Mouse (Mus musculus): ENCODE data around the gene Eif4g3.

Gene Eif4g3

DNA sequence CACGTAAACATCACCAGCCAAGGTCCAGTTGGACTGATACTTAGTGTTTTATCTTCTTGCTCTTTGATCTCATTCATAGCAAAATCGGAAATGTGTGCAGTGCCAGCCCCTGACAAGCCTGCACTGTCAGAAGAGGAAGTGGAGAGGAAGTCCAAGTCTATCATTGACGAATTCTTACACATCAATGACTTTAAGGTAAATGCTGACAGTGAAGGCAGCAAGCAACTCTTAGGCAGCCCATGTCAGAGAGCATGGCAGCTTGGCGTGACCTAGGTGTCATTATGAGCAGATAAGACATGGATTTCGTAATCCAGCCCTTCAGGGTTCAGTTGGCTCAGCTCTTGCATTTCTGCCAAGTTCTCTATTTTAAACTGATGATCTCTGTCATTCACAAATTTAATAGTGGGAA is 191.8 kb downstream of the Eif4g3 start:
- H3K36me3 ChIP-seq (ENCODE audit: insufficient read depth, low read length) = peaks cover 81% of the 10 kb centered on the region
- no peaks in the 10 kb centered on the region for H3K9me3 ChIP-seq (ENCODE audit: low read length)
- no peaks in the 10 kb centered on the region for H3K27me3 ChIP-seq (ENCODE audit: insufficient read depth, low read length)
- H3K4me1 ChIP-seq (replicated peaks; ENCODE audit: low read depth, low read length) = no peaks in the 10 kb centered on the region
- TF ChIP-seq POU5F1 (IDR thresholded peaks at IDR 0.05; ENCODE audit: borderline replicate concordance, low read length) (no peak), CTCF (conservative IDR thresholded peaks at IDR 0.05; ENCODE audit: low read length) (no peak), NANOG (IDR thresholded peaks at IDR 0.05; ENCODE audit: borderline replicate concordance, low read length) (no peak)
- H3K4me3 ChIP-seq (replicated peaks; ENCODE audit: low read length) = no peak overlapping the region

DNA sequence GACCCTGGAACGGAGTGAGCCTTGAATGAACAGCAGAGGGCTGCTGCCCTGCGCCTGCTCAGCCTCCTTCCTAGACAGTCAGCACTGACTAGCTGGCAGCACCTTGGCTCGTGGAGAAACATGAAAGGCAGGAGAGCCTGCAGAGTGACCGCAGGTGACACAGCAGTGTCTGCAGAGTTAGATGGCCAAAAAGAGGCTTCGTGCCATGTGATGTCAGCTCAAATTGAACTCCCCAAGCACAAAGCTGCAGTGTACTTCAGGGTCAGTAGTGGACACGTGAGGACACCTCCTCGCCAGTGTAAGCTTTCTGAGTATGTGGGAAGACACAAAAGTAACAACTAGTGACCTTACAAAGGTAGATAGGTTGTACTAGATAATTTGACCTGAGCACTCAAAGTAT is 193.1 kb downstream of the Eif4g3 start:
- TF ChIP-seq NANOG (IDR thresholded peaks at IDR 0.05; ENCODE audit: borderline replicate concordance, low read length) (no peak), CTCF (conservative IDR thresholded peaks at IDR 0.05; ENCODE audit: low read length) (no peak), POU5F1 (IDR thresholded peaks at IDR 0.05; ENCODE audit: borderline replicate concordance, low read length) (no peak)
- H3K36me3 ChIP-seq (ENCODE audit: insufficient read depth, low read length) = peaks cover 76% of the 10 kb centered on the region
- no peaks in the 10 kb centered on the region for H3K27me3 ChIP-seq (ENCODE audit: insufficient read depth, low read length)
- H3K9me3 ChIP-seq (ENCODE audit: low read length) = no peaks in the 10 kb centered on the region
- no peak overlapping the region for H3K4me3 ChIP-seq (replicated peaks; ENCODE audit: low read length)
- H3K4me1 ChIP-seq (replicated peaks; ENCODE audit: low read depth, low read length) = no peaks in the 10 kb centered on the region

DNA sequence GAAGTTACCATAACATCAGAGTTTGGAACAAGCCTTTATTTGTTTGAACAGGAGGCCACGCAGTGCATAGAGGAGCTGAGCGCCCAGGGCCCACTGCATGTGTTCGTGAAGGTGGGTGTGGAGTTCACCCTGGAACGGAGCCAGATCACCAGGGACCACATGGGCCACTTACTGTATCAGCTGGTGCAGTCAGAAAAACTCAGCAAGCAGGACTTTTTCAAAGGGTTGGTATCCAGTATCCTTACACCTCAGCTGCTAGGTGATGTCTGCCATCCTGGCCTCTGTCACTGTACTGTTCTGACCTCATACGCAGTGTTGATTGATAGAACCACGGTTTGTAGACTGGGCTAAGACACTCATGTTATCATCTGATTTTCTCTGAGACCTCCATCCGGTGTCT is 195.2 kb downstream of the Eif4g3 start:
- TF ChIP-seq POU5F1 (IDR thresholded peaks at IDR 0.05; ENCODE audit: borderline replicate concordance, low read length) = no peak
- TF ChIP-seq CTCF (conservative IDR thresholded peaks at IDR 0.05; ENCODE audit: low read length) = no peak
- TF ChIP-seq NANOG (IDR thresholded peaks at IDR 0.05; ENCODE audit: borderline replicate concordance, low read length) = no peak
- Histone ChIP-seq H3K4me1 (replicated peaks; ENCODE audit: low read depth, low read length) (no peaks in the 10 kb centered on the region), H3K27me3 (ENCODE audit: insufficient read depth, low read length) (no peaks in the 10 kb centered on the region), H3K4me3 (replicated peaks; ENCODE audit: low read length) (no peak overlapping the region), H3K9me3 (ENCODE audit: low read length) (no peaks in the 10 kb centered on the region), H3K36me3 (ENCODE audit: insufficient read depth, low read length) (peaks cover 75% of the 10 kb centered on the region)

DNA sequence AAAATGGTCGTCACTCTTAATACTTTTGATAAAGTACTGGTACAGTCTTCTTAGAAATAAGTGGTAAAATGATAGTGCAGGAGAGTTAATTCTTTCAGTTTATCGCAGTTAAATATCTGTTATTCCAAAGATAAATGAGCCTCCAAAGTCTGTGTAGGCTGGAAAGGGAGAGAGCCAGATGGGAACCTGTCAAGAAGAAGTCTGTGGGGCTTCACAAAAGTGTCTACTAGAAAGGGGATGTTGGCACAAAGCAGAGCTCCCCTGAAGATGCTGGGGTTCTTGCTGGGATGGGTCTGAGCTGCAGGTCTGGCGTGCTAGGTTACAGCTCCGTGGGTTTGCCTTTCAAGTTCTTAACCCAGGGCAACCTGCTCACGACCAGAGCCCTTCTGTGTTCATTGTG is 199.7 kb downstream of the Eif4g3 start:
- Histone ChIP-seq H3K27me3 (ENCODE audit: insufficient read depth, low read length) (no peaks in the 10 kb centered on the region), H3K4me3 (replicated peaks; ENCODE audit: low read length) (no peak overlapping the region), H3K36me3 (ENCODE audit: insufficient read depth, low read length) (peaks cover 79% of the 10 kb centered on the region), H3K4me1 (replicated peaks; ENCODE audit: low read depth, low read length) (no peaks in the 10 kb centered on the region), H3K9me3 (ENCODE audit: low read length) (no peaks in the 10 kb centered on the region)
- TF ChIP-seq CTCF (conservative IDR thresholded peaks at IDR 0.05; ENCODE audit: low read length) = no peak
- TF ChIP-seq POU5F1 (IDR thresholded peaks at IDR 0.05; ENCODE audit: borderline replicate concordance, low read length) = no peak
- no peak for TF ChIP-seq NANOG (IDR thresholded peaks at IDR 0.05; ENCODE audit: borderline replicate concordance, low read length)

DNA sequence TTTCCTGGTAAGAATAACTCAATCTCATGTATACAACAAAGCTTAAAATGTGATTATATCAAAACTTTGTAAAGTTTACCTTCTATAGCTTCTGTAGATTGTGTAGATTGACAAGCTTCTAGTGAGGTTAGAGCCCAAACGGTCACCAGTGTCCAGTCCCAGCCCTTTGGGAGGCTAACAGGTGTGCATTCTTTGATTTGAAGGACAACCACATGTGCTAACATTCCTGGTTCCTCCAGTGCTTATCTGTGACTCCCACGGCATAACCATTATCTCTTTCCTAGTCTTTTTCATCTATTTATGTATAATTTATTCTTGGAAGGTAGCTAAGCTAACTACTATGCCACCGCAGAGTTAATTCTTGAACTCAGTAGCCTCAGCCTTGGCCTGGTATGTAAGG is 207.9 kb downstream of the Eif4g3 start:
- no peaks in the 10 kb centered on the region for H3K27me3 ChIP-seq (ENCODE audit: insufficient read depth, low read length)
- H3K4me3 ChIP-seq (replicated peaks; ENCODE audit: low read length) = no peak overlapping the region
- peaks cover 2% of the 10 kb centered on the region; the same call in 1 of the 2 replicates for H3K4me1 ChIP-seq (replicated peaks; ENCODE audit: low read depth, low read length)
- no peaks in the 10 kb centered on the region for H3K9me3 ChIP-seq (ENCODE audit: low read length)
- no peak for TF ChIP-seq CTCF (conservative IDR thresholded peaks at IDR 0.05; ENCODE audit: low read length)
- TF ChIP-seq NANOG (IDR thresholded peaks at IDR 0.05; ENCODE audit: borderline replicate concordance, low read length) = no peak
- peaks cover 59% of the 10 kb centered on the region for H3K36me3 ChIP-seq (ENCODE audit: insufficient read depth, low read length)

DNA sequence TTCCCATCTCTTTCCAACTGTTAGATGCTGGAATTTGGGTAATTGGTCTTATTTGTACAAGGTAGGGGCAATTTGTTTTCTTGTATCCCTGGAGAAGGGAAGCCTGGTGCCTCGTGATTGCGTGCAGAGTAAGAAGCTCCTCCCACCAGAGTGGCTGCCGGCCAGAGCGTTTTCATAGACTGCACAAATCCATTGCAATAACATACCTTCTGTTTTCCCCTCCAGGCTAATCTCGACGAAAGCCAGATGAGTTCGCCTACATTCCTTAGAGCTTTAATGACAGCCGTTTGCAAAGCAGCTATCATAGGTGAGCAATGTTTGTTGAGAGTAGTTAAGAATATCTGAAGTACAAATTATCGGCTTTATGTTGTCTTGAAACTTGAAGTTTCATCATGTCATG is 208.9 kb downstream of the Eif4g3 start:
- TF ChIP-seq POU5F1 (IDR thresholded peaks at IDR 0.05; ENCODE audit: borderline replicate concordance, low read length) (no peak), NANOG (IDR thresholded peaks at IDR 0.05; ENCODE audit: borderline replicate concordance, low read length) (no peak), CTCF (conservative IDR thresholded peaks at IDR 0.05; ENCODE audit: low read length) (no peak)
- H3K9me3 ChIP-seq (ENCODE audit: low read length) = no peaks in the 10 kb centered on the region
- H3K4me1 ChIP-seq (replicated peaks; ENCODE audit: low read depth, low read length) = peaks cover 4% of the 10 kb centered on the region; the same call in 1 of the 2 replicates
- H3K36me3 ChIP-seq (ENCODE audit: insufficient read depth, low read length) = peaks cover 50% of the 10 kb centered on the region
- no peak overlapping the region for H3K4me3 ChIP-seq (replicated peaks; ENCODE audit: low read length)
- H3K27me3 ChIP-seq (ENCODE audit: insufficient read depth, low read length) = no peaks in the 10 kb centered on the region

DNA sequence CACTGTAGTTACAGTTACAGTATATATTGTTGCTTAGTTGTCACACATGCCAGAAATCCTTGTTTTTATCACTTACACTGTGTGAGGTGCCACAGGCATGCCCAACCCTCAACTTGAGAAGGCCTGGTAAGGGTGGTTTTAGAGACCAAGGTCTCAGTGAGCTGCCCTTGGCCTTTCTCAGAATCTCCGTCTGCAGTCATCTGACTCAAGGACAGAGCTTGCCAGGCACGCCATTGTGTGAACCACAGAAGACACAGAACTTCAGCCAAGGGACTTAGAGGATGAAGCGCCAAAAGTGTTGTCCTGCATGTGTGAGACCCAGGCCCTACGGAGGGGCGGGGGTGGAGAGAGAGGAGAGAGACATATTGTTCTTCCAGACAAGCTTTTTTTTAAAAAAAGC is 217.3 kb downstream of the Eif4g3 start:
- TF ChIP-seq NANOG (IDR thresholded peaks at IDR 0.05; ENCODE audit: borderline replicate concordance, low read length) = no peak
- TF ChIP-seq CTCF (conservative IDR thresholded peaks at IDR 0.05; ENCODE audit: low read length) = no peak
- no peak for TF ChIP-seq POU5F1 (IDR thresholded peaks at IDR 0.05; ENCODE audit: borderline replicate concordance, low read length)
- no peak overlapping the region for H3K4me3 ChIP-seq (replicated peaks; ENCODE audit: low read length)
- no peaks in the 10 kb centered on the region for H3K27me3 ChIP-seq (ENCODE audit: insufficient read depth, low read length)
- H3K36me3 ChIP-seq (ENCODE audit: insufficient read depth, low read length) = no peaks in the 10 kb centered on the region; the same call in 1 of the 2 replicates
- peaks cover 5% of the 10 kb centered on the region; the same call in 1 of the 2 replicates for H3K4me1 ChIP-seq (replicated peaks; ENCODE audit: low read depth, low read length)
- H3K9me3 ChIP-seq (ENCODE audit: low read length) = no peaks in the 10 kb centered on the region

DNA sequence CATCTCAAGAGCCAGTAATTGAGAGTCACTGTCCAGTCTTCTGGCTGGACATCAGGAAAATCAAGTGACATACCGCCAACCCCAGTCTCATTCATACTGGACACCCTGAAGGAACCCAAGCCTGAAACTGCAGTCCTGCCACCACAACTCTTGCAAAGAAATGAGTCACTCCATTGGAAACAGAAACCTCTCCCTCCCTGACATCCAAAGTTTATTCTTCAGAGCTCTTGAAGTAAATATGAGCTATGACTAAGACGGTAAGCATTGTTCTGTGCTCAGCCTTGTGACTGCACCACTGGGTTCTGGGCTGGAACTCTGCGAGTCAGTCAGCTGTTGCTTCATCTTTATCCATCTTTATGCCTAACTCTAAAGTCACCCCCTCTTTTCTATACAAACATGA is 221.0 kb downstream of the Eif4g3 start:
- no peak overlapping the region for H3K4me3 ChIP-seq (replicated peaks; ENCODE audit: low read length)
- H3K36me3 ChIP-seq (ENCODE audit: insufficient read depth, low read length) = peaks cover 10% of the 10 kb centered on the region; the same call in 1 of the 2 replicates
- peaks cover 22% of the 10 kb centered on the region for H3K4me1 ChIP-seq (replicated peaks; ENCODE audit: low read depth, low read length)
- TF ChIP-seq CTCF (conservative IDR thresholded peaks at IDR 0.05; ENCODE audit: low read length) = no peak
- TF ChIP-seq NANOG (IDR thresholded peaks at IDR 0.05; ENCODE audit: borderline replicate concordance, low read length) = no peak
- no peaks in the 10 kb centered on the region for H3K9me3 ChIP-seq (ENCODE audit: low read length)
- H3K27me3 ChIP-seq (ENCODE audit: insufficient read depth, low read length) = no peaks in the 10 kb centered on the region

DNA sequence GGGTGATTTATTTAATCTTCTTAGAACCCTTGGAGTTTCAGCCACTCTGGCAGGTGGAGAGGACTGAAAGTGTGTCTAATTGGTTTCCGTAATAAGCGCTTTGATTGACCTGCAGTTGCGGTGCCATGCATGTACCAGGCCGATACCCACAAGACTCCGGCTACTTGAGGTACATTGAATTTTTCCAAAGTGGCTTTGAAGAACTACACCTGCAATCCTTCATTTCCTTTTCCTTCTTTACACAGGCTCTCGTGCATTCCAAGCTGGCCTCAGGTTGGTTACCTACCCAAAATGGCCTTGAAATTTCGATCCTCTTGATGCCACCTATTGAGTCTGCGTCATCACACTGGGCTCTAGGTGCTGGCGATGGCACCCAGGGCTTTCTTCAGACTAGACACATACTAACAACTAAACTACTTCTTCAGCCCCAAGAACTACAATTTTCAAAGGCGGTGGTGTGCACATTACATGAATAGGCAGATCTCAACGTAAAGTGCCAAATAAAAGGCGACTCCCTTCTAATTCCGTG is 222.9 kb downstream of the Eif4g3 start:
- H3K9me3 ChIP-seq (ENCODE audit: low read length) = no peaks in the 10 kb centered on the region
- peaks cover 12% of the 10 kb centered on the region; the same call in 1 of the 2 replicates for H3K36me3 ChIP-seq (ENCODE audit: insufficient read depth, low read length)
- H3K27me3 ChIP-seq (ENCODE audit: insufficient read depth, low read length) = no peaks in the 10 kb centered on the region
- H3K4me3 ChIP-seq (replicated peaks; ENCODE audit: low read length) = peak overlapping the region; percentile 96
- TF ChIP-seq CTCF (conservative IDR thresholded peaks at IDR 0.05; ENCODE audit: low read length) (no peak), NANOG (IDR thresholded peaks at IDR 0.05; ENCODE audit: borderline replicate concordance, low read length) (no peak), POU5F1 (IDR thresholded peaks at IDR 0.05; ENCODE audit: borderline replicate concordance, low read length) (no peak)
- peaks cover 40% of the 10 kb centered on the region for H3K4me1 ChIP-seq (replicated peaks; ENCODE audit: low read depth, low read length)
